Mouse (Mus musculus) kidney, embryonic 15.5 days (tissue): ENCODE measurements around the gene Cxcl17. TPM values are rescaled to one million over a fixed set of nuclear protein-coding genes. Genes with fewer than 3 reads are reported as not detected.
"Not testable (repeated sequence)": the region's sequence is repeated elsewhere in the genome, so short reads cannot be mapped to it uniquely, and the experiment has no call there.

Source experiments
- ATAC-seq: fragments of 200-750 bp; cut with Nextera tagmentation; replicated peaks from 2 replicates; pipeline ENCODE4 v1.8.0; 2017; ENCODE audit warnings: moderate TSS enrichment; ENCODE audit not compliant: low FRiP score
- H3K27ac ChIP-seq: fragments of 300-500 bp; sonication (generic); 2 replicates; pipeline ENCODE4 v1.5.1; 2015; ENCODE audit warnings: mild to moderate bottlenecking, inconsistent platforms
- H3K27me3 ChIP-seq: fragments of 300-500 bp; sonication (generic); 2 replicates; pipeline ENCODE4 v1.6.1; 2015; ENCODE audit warnings: inconsistent platforms
- H3K36me3 ChIP-seq: fragments of 300-500 bp; sonication (generic); 2 replicates; pipeline ENCODE4 v1.6.1; 2015; ENCODE audit warnings: inconsistent platforms
- H3K4me1 ChIP-seq: fragments of 300-500 bp; sonication (generic); 2 replicates; pipeline ENCODE4 v1.6.1; 2015; ENCODE audit warnings: inconsistent platforms
- H3K4me2 ChIP-seq: fragments of 300-500 bp; sonication (generic); 2 replicates; pipeline ENCODE4 v1.6.1; 2015; ENCODE audit warnings: moderate library complexity, mild to moderate bottlenecking, inconsistent platforms
- H3K4me3 ChIP-seq: fragments of 300-500 bp; sonication (generic); replicated peaks from 2 replicates; pipeline ENCODE4 v1.5.1; 2015; ENCODE audit warnings: mild to moderate bottlenecking, inconsistent platforms
- H3K9ac ChIP-seq: fragments of 300-500 bp; sonication (generic); 2 replicates; pipeline ENCODE4 v1.6.1; 2015; ENCODE audit warnings: mild to moderate bottlenecking, inconsistent platforms
- H3K9me3 ChIP-seq: fragments of 300-500 bp; sonication (generic); replicated peaks from 2 replicates; pipeline ENCODE4 v1.6.1; 2016; ENCODE audit warnings: inconsistent platforms
- whole genome bisulfite sequencing: fragments of 180-500 bp; shearing (Covaris S2); methylation state at CpG from one replicate; pipeline ENCODE4 v1.1.7; 2015; ENCODE audit warnings: mixed read lengths; 5-methylcytosine and 5-hydroxymethylcytosine counted together
- polyA plus RNA-seq: library from polyadenylated mRNA; unstranded; fragments of >200 nt; fragmentation: Nextera tagmentation; extraction: Ambion mirVana; gene quantifications from 2 replicates; pipeline ENCODE4 v1.2.1, GENCODE M21; 2015

Cxcl17 gene
- polyA plus RNA-seq, 1 experiment from 2014 or later = 0.84 TPM

DNA sequence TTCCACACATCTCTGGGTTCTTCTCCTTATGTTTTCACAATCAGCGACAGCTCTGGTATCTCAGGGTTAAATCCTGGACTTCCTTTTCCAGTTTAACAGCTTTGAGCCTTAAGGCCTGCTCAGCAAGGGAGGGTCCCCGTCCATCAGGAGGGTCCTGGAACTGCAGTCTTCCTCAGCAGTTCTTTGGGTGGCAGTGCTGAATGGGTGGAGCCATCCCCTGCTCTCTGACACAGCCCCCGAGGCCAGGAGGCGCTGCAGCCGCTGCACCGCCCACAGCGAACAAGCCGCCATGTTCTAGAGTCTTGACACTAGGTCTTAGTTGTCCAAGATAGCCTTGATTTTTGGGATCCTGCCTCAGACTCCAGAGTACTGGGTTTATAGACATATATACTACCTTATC is 6.8 kb upstream of the Cxcl17 start:
- H3K27ac ChIP-seq = no peak overlapping the region
- no peaks in the 10 kb centered on the region for H3K9me3 ChIP-seq
- WGBS = 82% methylated on average over 8 of the region's 8 CpGs
- peaks cover 7% of the 10 kb centered on the region for H3K27me3 ChIP-seq
- H3K4me2 ChIP-seq = no peak overlapping the region
- ATAC-seq = no peak
- no peak overlapping the region for H3K4me3 ChIP-seq
- H3K9ac ChIP-seq = no peak overlapping the region
- H3K4me1 ChIP-seq = no peaks in the 10 kb centered on the region
- H3K36me3 ChIP-seq = no peaks in the 10 kb centered on the region

DNA sequence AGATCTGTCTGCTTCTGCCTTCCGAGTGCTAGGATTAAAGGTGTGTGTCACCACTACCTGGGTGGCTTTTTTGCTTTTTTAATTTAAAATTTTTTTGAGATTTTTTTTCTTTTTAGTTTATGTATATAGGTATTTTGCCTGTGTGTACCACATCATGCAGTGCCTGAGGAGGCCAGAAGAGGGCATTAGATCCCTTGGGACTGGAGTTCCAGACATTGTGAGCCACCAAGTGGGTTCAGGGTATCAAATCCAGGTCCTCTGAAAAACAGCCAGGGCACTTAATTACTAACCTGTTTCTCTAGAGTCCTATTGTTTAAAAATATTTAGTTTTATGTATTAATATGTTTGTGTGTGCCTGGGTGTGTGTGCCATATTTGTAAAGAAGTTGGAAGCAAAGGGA is 4.9 kb upstream of the Cxcl17 start:
- H3K27me3 ChIP-seq = peaks cover 2% of the 10 kb centered on the region; the same call in 1 of the 2 replicates
- H3K27ac ChIP-seq = no peak overlapping the region
- 79% methylated on average over 1 of the region's 1 CpGs for WGBS
- H3K36me3 ChIP-seq = no peaks in the 10 kb centered on the region
- no peak for ATAC-seq
- H3K4me2 ChIP-seq = no peak overlapping the region
- H3K9me3 ChIP-seq = no peaks in the 10 kb centered on the region
- no peak overlapping the region for H3K4me3 ChIP-seq
- no peak overlapping the region for H3K9ac ChIP-seq
- H3K4me1 ChIP-seq = 0 out of 2 replicates have a peak, but pooled peaks cover 3% of the 10 kb centered on the region

DNA sequence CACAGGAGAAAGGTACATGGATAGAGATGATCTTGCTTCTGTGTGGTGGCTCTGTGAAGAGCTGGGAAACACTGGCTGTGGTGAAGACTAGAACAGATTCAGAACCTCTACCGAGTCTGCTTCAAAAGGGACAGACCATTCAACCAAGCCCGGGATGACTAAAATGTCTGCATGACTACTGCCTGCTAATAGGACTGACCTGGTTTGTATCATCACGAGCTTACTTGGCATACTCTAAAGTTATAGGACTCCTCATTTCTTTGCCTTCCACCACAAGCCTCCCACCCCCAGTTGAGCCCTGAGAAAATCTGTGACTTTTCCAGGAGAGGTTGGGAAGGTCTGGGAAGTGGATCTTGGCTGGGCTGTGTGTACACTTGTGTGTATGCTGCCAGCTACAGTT is 825 bp downstream of the Cxcl17 start:
- no peak overlapping the region for H3K27ac ChIP-seq
- 90% methylated on average over 3 of the region's 3 CpGs for WGBS
- H3K9me3 ChIP-seq = no peaks in the 10 kb centered on the region
- H3K9ac ChIP-seq = no peak overlapping the region
- H3K36me3 ChIP-seq = no peaks in the 10 kb centered on the region
- no peaks in the 10 kb centered on the region for H3K27me3 ChIP-seq
- no peak for ATAC-seq
- H3K4me1 ChIP-seq = 0 out of 2 replicates have a peak, but pooled peaks cover 5% of the 10 kb centered on the region
- no peak overlapping the region for H3K4me2 ChIP-seq
- H3K4me3 ChIP-seq = no peak overlapping the region

DNA sequence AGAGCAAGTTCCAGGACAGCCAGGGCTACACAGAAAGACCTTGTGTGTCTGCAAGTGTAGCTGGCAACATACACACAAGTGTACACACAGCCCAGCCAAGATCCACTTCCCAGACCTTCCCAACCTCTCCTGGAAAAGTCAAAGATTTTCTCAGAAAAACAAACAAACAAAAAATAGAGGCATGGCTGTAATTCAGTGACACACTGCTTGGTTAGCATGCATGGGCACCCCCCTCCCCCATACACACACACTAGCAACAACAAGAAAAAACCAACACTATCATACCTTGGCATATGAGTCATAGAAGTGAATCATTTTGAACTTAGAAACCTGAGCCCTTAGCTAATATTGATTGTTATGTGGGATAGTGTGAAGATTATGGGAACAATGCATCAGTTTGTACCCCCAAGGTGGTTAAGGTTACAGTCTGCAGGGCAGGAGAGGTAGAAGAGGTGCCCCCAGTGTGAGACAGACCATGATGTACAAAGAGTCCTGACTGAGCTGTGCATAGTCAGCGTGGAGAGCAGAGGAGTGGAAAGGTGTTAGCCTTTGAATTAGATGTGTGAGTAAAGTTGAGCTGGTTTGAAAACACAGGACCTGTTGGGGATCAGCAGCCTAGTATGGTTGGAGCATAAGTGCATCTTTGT is 1.6 kb downstream of the Cxcl17 start:
- Histone ChIP-seq H3K36me3 (no peaks in the 10 kb centered on the region), H3K9me3 (no peaks in the 10 kb centered on the region), H3K4me2 (no peak overlapping the region), H3K9ac (no peak overlapping the region), H3K27ac (no peak overlapping the region), H3K4me1 (0 out of 2 replicates have a peak, but pooled peaks cover 5% of the 10 kb centered on the region), H3K4me3 (no peak overlapping the region), H3K27me3 (no peaks in the 10 kb centered on the region)
- 85% methylated on average over 1 of the region's 1 CpGs for WGBS
- no peak for ATAC-seq

DNA sequence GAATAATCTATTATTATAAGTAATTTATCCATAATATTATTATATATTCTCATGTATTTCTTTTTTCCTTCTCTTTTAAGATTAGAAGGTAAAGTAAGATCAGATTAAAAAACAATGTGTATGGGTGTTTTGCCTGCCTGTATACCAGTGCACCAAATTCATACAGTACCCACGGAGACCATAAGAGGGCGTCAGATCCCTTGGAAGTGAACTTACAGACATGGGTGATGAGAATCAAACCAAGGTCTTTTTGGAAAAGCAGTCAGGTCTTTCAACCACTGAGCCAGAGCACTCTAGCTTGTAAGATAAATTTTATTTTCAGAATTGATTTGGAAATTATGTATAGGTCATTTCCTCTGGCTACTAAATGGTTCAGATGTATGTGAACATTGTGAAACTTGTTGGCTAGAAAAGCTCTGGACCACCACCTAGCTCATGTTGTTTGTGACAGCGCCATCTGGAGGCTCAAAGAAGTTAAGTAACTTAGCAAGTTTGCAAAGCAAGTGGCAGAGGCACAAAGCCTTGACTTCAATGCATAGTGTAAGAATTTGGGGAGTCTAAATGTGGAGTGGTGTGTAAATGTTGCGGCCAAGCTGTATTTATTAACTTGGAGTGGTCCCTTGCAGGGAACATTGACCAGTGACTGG is 3.4 kb downstream of the Cxcl17 start:
- 0 out of 2 replicates have a peak, but pooled peaks cover 5% of the 10 kb centered on the region for H3K4me1 ChIP-seq
- 55% methylated on average over 4 of the region's 4 CpGs for WGBS
- H3K27ac ChIP-seq = no peak overlapping the region
- H3K27me3 ChIP-seq = no peaks in the 10 kb centered on the region
- no peak overlapping the region for H3K4me3 ChIP-seq
- no peak overlapping the region for H3K9ac ChIP-seq
- ATAC-seq = no peak
- H3K4me2 ChIP-seq = no peak overlapping the region
- no peaks in the 10 kb centered on the region for H3K36me3 ChIP-seq
- no peaks in the 10 kb centered on the region for H3K9me3 ChIP-seq

DNA sequence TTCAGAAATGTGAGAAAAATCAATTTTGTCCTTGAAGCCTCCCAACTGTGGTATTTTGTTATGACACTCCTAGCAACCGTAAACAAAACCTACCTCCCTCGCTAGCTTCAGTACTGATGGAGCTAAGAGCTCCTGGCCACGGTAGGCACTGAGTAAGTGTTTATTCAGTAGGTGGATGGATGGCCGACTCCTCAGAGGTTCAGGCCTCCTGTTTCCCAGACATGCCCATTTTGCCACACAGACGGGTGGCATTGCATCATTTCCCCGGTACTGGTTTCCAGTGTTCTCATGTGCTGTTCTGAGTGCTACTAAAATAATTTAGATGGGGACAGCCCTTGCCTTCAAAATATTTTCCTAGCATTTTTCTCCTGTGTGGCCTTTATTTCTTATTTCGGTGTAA is 6.2 kb downstream of the Cxcl17 start:
- 76% methylated on average over 7 of the region's 7 CpGs for WGBS
- no peak overlapping the region for H3K4me2 ChIP-seq
- peaks cover 9% of the 10 kb centered on the region for H3K4me1 ChIP-seq
- no peaks in the 10 kb centered on the region for H3K36me3 ChIP-seq
- H3K27me3 ChIP-seq = no peaks in the 10 kb centered on the region
- no peaks in the 10 kb centered on the region for H3K9me3 ChIP-seq
- no peak overlapping the region for H3K27ac ChIP-seq
- H3K9ac ChIP-seq = no peak overlapping the region
- no peak overlapping the region for H3K4me3 ChIP-seq
- no peak for ATAC-seq

DNA sequence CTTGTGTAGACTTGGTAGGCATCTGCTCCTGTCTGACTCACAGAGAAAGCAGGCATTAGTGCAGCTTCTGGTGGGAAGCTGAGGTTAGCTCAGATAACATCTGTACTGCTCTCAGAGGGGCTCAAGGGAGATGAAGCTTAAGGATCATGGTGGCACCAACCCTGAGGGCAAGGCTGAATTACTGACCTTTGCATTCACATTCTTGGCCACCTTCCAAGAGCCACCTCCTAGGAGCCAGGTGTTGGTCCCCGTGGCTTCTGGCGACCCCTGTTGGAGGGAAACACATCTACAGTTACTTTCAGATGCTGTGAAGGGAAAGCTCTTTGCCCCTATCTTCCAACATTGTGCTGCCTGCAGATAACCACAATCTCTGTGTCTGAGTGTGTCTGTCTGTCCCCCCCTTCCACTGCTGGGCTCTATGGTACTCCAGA is 10.0 kb downstream of the Cxcl17 start:
- Histone ChIP-seq H3K4me3 (no peak overlapping the region), H3K27ac (peak overlapping the region; percentile 59; the same call in 1 of the 2 replicates), H3K4me1 (peaks cover 13% of the 10 kb centered on the region), H3K27me3 (no peaks in the 10 kb centered on the region), H3K4me2 (no peak overlapping the region), H3K9me3 (no peaks in the 10 kb centered on the region), H3K36me3 (no peaks in the 10 kb centered on the region), H3K9ac (no peak overlapping the region)
- ATAC-seq = peak; percentile 76; the same call in 1 of the 2 replicates
- 0% methylated on average over 2 of the region's 2 CpGs for WGBS

DNA sequence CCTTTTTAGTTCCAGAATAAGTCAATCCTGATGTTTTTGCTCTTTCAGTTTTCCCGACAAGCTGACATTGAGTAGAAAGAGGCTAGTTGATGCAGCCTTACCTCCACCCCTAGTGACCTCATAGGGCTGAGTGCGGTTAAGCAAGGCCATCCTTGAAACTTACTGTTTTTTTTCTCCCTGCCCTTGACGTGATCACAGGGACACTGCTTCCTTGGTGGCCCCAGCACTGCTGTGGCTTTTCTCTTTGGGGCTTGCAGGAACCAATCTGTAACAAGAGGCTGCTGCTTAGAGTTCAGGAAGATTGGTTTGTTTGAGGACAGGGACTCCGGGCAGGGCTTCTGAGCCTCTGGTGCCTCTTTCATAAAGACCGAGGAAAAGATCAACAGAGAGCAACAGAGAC is 10.7 kb downstream of the Cxcl17 start:
- WGBS = 41% methylated on average over 5 of the region's 5 CpGs
- Histone ChIP-seq H3K27me3 (no peaks in the 10 kb centered on the region), H3K9ac (no peak overlapping the region), H3K27ac (peak overlapping the region; percentile 59), H3K36me3 (no peaks in the 10 kb centered on the region), H3K4me3 (no peak overlapping the region), H3K4me1 (peaks cover 19% of the 10 kb centered on the region), H3K9me3 (no peaks in the 10 kb centered on the region), H3K4me2 (no peak overlapping the region)
- ATAC-seq = no peak

DNA sequence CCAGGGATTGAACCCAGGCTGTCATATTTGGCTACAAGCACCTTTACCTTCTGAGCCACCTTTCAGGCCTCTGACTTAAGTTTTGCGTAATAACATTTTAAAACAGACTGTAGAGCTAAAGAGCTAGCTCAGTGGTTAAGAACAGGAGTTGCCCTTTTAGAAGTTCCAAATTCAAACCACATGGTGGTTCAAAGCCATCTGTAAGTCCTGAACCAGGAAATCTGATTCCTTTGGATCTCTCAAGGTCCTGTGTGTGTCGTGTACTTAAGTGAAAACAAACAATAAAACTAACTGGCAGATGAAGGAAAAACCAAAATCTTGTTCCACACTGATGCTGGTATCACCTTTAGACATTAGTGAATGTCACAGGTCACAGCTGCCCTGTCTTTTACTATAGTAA is 11.1 kb downstream of the Cxcl17 start:
- Histone ChIP-seq H3K9me3 (no peaks in the 10 kb centered on the region), H3K4me1 (peaks cover 22% of the 10 kb centered on the region), H3K27ac (no peak overlapping the region), H3K36me3 (no peaks in the 10 kb centered on the region), H3K9ac (no peak overlapping the region), H3K4me3 (no peak overlapping the region), H3K27me3 (no peaks in the 10 kb centered on the region), H3K4me2 (no peak overlapping the region)
- 43% methylated on average over 2 of the region's 2 CpGs for WGBS
- no peak for ATAC-seq

DNA sequence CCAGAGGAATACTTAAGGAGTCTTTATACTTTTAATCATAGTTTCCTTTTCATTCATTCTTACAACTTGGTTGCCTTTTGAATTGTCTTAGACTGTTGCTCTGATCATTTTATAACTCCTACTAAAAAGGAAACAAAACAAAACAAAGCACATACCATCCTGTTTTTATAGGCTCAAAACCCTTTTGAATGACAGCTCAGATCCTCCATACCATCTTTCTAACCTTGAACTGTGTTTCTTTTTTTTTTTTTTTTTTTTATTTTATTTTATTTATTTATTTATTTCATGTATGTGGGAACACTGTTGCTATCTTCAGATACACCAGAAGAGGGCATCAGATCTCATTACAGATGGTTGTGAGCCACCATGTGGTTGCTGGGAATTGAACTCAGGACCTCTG is 13.7 kb downstream of the Cxcl17 start:
- H3K36me3 ChIP-seq, H3K27me3 ChIP-seq, H3K9me3 ChIP-seq, H3K27ac ChIP-seq, H3K4me2 ChIP-seq, H3K4me3 ChIP-seq, ATAC-seq, H3K9ac ChIP-seq: not testable (repeated sequence)
- H3K4me1 ChIP-seq = peaks cover 37% of the 10 kb centered on the region

DNA sequence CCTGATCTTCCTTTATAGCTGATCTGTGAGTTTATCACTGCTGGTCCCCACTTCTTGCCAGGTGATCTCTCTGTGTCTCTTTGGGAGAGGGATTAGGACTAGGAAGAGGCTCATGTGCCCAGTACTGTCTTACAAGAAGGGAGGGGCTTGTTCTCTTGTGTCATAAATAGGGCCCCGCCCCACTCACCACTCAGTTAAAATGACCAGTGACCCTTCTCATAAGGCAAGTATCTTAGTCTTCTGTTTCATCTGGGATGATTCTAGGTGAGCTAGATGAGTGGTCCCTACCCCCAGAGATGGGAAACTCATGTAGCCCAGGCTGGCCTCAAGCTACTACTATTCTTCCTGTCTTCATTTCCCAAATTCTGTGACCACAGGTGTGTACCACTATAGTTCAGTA is 14.1 kb downstream of the Cxcl17 start, which contains the start of gene Lipe:
TSS of gene Lipe (minus strand) at position 101 of the 400 bp plus-strand sequence.
- ATAC-seq = no peak

DNA sequence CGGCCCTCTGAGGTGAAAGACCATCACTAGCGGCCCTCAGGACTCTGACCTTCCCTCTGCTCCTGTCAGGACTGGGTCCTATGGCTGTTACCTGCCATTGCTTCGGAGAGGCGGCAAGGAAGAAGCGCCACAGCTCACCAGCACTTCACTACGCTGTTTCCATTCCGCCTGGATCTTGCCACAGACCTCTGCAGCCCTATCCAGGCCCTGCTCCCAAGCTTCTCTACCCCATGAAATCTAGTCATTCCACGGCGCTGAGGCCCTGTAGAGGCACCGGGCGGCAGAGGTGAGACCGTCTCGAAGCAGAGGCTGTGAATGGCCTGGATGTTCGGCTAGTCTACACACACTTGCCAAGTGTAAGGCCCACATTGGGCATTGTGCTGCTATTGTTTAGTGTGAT is 16.1 kb downstream of the Cxcl17 start:
- Histone ChIP-seq H3K9ac (no peak overlapping the region), H3K4me3 (peak overlapping the region; percentile 57; the same call in 1 of the 2 replicates), H3K9me3 (no peaks in the 10 kb centered on the region), H3K27me3 (no peaks in the 10 kb centered on the region), H3K4me2 (peak overlapping the region; percentile 70), H3K27ac (peak overlapping the region; percentile 84), H3K36me3 (no peaks in the 10 kb centered on the region), H3K4me1 (peaks cover 41% of the 10 kb centered on the region)
- peak; percentile 14 for ATAC-seq
- WGBS = 90% methylated on average over 14 of the region's 14 CpGs

More for the DNA sequence above, 14.1 kb downstream of the Cxcl17 start, which contains the start of gene Lipe:
- Histone ChIP-seq H3K4me2 (peak within 1 kb of the TSS; percentile 3; the same call in 1 of the 2 replicates), H3K4me1 (peaks cover 42% of the 10 kb centered on the region), H3K27me3 (no peaks in the 10 kb centered on the region), H3K9ac (no peak within 1 kb of the TSS), H3K36me3 (no peaks in the 10 kb centered on the region), H3K27ac (no peak within 1 kb of the TSS), H3K4me3 (no peak within 1 kb of the TSS), H3K9me3 (no peaks in the 10 kb centered on the region)
- 96% methylated on average over 1 of the region's 1 CpGs for WGBS
